Mouse (Mus musculus) olfactory bulb, adult 2 months (tissue): ENCODE measurements at regions not wholly inside any gene's neighbourhood (a gene's known extent, or its start where the extent isn't known, plus 50 kb on each side); places are given as distances from the start of the nearest gene placed in this dataset.

Experiments
- CTCF ChIP-seq: fragments of 200-500 bp; IDR thresholded peaks from 2 replicates; pipeline ENCODE4 v1.5.1; 2012; ENCODE audit warnings: low read depth, mild to moderate bottlenecking, low read length, moderate library complexity; ENCODE audit not compliant: insufficient read depth
- POLR2A ChIP-seq: fragments of 200-500 bp; IDR thresholded peaks from 2 replicates; pipeline ENCODE4 v1.6.1; 2012; ENCODE audit warnings: mild to moderate bottlenecking, low read depth, low read length, moderate library complexity; ENCODE audit not compliant: insufficient read depth

DNA sequence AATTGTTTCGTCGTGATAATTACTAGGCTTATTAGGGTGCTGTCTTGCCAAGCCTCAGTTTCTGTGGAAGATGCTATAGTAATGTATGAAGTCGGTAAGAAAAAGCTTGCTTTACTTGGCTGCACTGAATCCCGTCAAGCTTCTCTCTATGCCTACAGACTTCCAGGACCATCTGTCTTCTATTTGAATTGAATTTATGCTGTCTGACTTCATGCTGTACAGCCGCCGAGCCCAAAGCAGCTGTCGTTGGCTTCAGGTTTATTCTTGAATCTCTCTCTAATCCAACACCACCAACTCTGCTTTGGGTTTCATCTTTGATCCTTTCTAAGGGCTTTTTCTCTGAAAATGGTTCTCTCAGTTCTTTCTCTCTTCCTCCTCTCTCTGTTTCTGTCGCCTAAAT, 227.4 kb upstream of the Cnr1 start:
- TF ChIP-seq CTCF = no peak
- no peak for TF ChIP-seq POLR2A
